Mouse (Mus musculus) hindlimb bud, embryonic 11.5 days (tissue): Measurements from ENCODE around the gene Mpg.
"Not testable (repeated sequence)": the region's sequence is repeated elsewhere in the genome, so short reads cannot be mapped to it uniquely, and the experiment has no call there.

Source experiments
- DNase-seq: peaks from one replicate; pipeline ENCODE4 v3.0.0-alpha.2; 2012; ENCODE audit warnings: low read depth, low spot score; ENCODE audit errors: extremely low spot score

The Mpg gene

GRCm38 (mm10) chr11:32226124-32226871 lies at the start of gene Mpg:
Gene Mpg, plus strand, starts transcription at chr11:32226505.
- no peak for DNase-seq

DNA sequence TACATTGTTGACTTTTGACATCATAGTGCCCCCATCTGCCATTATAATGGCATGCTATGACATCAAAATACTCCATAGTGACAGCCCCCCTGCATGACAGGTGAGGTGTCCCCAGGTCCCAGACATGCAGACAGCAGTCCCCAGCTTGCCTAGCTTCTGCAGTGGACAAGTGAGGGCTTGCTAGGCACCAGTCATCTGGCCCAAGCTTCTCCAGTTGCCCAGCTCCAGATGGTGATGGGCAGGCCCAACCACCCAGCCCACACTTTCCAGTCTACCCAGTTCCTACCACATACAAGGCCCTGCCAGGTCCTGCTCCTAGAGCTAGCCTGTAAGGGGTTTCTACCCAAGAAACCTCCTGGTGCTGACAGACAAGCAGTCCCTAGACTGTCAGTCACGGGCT lies 47.8 kb upstream of the Mpg start:
- DNase-seq = no peak

- no peak for DNase-seq
These were observed 45.1 kb upstream of the Mpg start for GRCm38 (mm10) chr11:32181246-32181645.

DNA sequence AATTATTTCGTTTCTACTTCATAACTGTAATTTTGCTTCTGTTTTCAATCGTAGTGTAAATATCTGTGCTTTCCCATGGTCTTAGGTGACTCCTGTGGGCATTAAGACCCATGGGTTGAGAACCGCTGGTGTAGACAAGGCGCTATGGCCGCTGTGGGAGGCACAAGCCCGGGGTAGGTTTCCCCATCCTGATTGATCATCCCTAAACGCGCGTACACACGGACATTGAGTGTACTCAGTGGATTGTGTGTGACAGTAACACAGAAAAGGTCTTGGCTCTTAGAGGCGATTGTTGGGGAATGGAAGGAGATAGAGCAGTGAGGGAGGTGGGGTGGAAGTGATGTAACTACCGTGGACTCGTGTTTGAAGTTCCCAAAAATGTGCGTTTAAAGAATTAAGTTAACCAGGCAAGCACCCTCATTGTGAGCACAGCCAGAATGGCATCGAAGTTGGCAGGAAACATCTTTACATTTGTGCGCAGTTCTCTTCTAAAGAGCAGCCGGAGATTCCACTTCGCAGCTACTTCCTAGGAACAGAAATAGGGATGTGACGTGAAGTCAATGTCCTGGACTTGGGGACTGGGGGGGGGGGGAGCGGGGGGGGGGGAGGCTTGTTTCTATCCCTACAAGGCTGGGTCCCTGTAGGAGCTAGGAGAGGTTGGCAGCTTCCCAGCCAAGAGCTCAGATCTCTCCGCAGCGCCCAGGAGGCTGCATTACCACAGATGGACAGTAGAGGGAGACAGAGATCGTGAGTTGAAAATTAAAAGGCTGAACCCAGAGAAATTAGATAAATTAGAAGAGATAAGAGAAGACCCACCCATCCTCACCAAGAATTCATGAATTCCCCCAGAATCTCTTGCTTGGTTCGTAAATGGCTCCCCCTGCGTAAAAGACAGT lies 44.1 kb upstream of the Mpg start:
- DNase-seq = peak; percentile 52

DNA sequence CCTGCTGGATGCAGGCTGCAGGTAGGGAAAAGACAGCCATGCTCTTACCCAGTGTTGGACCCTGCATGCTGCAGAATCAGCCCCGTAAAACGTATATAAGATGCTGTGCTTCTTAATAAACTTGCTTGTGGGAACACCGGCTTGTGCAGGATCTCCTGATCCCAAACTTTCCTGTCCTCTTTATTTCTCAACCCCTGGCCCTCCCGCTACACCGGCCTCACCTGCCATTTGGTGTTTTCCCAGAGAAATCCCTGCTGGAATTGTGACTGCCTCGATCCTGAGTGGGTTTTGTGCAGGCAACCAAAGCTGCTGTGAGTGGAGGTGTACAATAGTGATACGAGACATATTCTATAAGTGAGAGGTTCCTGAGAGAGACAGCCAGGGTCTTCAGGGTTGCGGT lies 41.8 kb upstream of the Mpg start:
- DNase-seq = no peak

DNA sequence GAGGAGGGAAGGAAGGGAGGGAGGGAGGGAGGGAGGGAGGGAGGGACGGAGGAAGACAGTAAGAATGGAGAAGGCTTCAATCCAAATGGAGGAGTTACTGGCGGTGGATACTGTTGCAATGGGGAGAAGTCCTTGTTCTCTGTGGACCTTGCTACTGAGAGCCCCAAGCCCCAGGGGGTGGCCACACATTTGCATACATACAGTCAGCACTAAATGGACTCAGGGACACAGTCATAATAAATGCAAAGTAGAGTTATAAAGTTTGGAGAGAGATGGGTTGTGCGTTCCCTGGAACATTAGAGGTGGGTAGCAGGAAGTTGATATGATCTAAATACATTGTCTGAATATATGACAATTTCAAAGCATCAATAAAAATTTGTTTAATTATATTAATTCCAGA lies 40.3 kb upstream of the Mpg start:
- no peak for DNase-seq

DNA sequence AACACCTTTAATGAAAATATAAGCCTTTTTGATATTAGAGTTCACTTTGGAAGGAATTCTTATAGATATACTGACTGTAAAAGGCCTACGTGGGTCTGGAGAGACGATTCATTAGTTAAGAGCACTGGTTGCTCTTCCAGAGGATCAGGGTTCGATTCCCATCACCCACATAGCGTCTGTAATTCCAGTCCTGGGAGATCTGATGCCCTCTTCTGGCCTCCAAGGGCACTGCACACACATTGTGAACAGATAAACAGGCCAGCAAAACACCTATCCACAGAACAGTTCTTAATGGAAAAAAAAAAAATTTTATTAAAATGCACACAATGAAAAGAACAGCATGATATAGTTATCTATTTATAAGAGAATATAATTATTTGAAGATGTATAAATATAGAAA lies 39.0 kb upstream of the Mpg start:
- no peak for DNase-seq

DNA sequence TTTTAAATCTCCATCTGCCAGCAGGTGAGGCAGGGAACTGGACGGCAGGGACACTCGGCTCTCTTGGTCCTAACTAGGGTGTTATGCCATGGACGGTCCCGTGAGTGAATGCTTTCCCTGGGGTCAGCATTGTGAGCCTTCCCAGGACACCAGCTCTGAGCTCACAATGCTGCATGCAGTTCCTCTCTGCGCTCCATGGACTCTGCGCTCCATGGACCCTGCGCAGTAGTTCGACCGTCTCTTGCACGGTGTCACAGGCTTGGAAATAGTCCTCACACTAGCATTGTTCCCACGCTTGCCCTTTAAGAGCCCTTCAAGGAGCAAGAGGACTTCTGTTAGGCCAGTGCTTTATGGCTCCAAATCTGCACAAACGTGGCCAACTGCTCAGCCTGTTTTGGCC lies 37.4 kb upstream of the Mpg start:
- no peak for DNase-seq

GRCm38 (mm10) chr11:32189434-32189833 lies 36.9 kb upstream of the Mpg start:
- DNase-seq = no peak

DNA sequence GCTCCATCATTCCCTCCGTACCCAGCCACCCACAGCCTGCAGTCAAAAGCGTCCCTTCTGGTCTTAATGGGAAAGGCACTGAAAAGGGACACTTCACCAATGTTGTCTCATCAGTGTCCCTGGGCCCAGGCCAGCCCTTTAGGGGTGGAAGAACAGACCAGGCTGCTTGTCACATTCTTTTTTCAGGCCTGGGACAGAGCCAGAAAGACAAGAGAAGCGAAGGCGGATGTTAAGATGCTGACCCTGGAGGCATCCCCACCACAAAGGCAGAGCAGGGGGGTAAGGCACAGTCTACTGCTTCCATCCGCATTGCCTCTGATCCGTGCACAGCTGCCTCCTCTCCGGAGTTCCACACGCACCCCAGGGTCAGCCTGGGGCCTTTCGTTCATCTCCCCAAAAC lies 36.2 kb upstream of the Mpg start:
- no peak for DNase-seq

GRCm38 (mm10) chr11:32190603-32191110 lies 35.6 kb upstream of the Mpg start:
- DNase-seq = no peak

DNA sequence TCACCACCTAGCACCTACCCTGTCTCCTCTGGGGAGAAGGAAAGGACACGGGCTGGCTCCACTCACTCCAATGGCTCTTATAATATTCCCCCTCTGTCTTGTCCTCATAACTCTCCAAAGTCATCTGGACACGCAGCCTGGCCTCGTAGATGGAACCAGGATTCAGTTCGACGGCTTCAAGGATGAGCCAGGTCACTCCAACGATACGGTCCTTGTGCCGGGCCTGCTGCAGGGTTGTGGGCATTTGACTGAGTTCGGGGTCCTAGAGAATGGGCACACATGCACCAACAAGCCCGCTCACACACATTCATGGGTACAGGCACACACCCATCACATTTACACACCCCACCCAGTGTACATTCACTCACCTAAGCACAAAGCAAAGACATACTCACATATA lies 33.1 kb upstream of the Mpg start:
- no peak for DNase-seq

- DNase-seq = no peak
These were observed 32.2 kb upstream of the Mpg start for GRCm38 (mm10) chr11:32194086-32194485.

- DNase-seq = no peak
These were observed 31.7 kb upstream of the Mpg start for GRCm38 (mm10) chr11:32194626-32195025.

DNA sequence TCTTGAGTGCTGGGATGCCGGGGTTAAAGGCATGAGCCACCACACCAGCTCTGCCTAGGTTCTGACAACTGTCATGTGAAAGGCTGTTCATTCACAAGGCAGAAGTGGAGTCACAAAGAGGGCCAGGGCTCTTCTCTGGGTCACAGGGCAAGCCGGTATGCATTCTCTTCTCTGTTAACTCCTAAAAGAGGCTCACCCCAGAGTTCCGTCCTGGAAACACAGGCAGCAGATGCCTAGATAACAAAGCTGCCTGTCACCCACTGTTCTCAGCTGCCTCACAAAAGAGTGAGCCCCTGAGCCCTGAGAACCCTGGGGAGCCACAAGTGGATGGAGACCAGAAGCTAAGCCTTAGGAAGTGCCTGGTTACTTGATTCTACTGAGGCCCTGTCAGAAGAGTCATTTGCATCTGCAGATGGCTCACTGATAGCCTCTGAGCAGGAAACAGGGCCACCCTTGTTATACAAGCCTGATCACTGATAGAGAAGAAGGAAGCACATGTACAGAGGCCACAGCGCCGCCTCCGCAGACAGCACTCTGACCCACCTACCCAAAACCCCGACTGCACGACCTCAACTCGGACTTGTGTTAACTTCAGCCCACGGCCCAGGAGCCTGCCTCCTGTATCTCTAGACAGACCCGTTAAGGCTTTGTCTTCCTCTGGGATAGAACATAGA lies 30.3 kb upstream of the Mpg start:
- DNase-seq = no peak

GRCm38 (mm10) chr11:32196727-32197126 lies 29.6 kb upstream of the Mpg start:
- DNase-seq = no peak

GRCm38 (mm10) chr11:32197766-32198165 lies 28.5 kb upstream of the Mpg start:
- DNase-seq = no peak

DNA sequence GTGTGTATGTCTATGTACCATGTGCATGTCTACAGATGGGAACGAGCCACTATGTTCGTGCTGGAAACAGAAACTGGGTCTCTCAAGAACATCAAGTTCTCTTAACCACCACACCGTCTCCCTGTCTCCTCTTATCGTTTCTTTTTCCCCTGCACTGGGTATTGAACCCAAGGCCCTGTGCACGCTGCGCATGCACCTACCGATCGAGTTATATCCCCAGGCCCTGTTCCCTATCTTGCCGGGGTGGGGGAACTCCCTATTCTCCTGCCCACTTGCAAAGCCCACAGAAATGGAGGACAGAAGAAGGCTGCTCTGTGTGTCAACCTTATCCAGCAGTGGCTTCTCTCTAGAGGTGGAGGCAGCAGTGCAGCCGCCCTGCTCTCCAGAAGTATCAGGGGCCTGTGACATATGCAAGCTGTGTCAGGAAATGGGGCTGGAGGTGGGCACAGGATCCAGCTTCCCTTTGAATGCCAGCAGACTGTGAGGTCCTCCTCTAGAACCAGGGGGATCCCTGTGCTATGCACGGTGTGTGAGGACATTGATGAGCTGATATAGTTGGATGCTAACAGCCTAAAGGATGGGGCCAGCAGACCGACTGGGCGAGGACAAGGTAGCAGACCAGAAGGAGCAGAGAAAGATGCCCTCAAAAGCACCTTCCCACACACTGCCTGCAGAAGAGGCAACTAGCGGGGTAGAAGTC lies 27.9 kb upstream of the Mpg start:
- DNase-seq = no peak

DNA sequence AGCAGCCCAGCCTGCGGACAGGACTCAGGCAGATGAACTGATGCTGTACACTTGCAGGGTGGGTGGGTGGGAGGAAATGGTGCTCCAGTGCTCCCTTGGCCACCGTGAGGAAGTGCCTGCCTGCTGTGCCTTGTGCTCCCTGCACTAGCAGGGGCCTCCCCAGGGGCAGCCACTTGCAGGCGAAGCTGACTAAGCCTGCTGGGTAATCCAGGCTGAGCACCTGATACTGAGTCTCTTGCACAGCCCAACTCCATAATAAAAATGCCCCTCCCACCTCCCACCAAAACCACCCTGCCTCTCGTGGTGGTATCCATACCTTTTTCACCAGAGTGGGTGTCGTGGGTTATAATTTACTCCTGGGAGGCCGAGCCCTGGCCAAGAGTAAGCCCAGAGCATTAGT lies 27.1 kb upstream of the Mpg start:
- no peak for DNase-seq

GRCm38 (mm10) chr11:32200075-32200601 lies 26.2 kb upstream of the Mpg start, which contains the start of gene Il9r:
Gene Il9r, minus strand, starts transcription at chr11:32200279.
- DNase-seq = no peak

- DNase-seq = not testable (repeated sequence)
These were observed 25.3 kb upstream of the Mpg start for GRCm38 (mm10) chr11:32200992-32201391.
